Mouse (Mus musculus) hindbrain, embryonic 15.5 days (tissue): Measurements from ENCODE around the gene Fhad1. TPM values are rescaled to one million over a fixed set of nuclear protein-coding genes. Genes with fewer than 3 reads are reported as not detected.
"Not testable (repeated sequence)": the region's sequence is repeated elsewhere in the genome, so short reads cannot be mapped to it uniquely, and the experiment has no call there.

ENCODE experiments used
- ATAC-seq: fragments of 200-750 bp; cut with Nextera tagmentation; 2 replicates; pipeline ENCODE4 v1.8.0; 2017; ENCODE audit warnings: low read depth, moderate number of reproducible peaks, moderate TSS enrichment; ENCODE audit not compliant: low FRiP score
- H3K27ac ChIP-seq: fragments of 300-500 bp; sonication (generic); replicated peaks from 2 replicates; pipeline ENCODE4 v1.5.1; 2015; ENCODE audit warnings: mild to moderate bottlenecking, inconsistent platforms
- H3K27me3 ChIP-seq: fragments of 300-500 bp; sonication (generic); 2 replicates; pipeline ENCODE4 v1.6.1; 2015; ENCODE audit warnings: control low read depth, inconsistent platforms
- H3K36me3 ChIP-seq: fragments of 300-500 bp; sonication (generic); 2 replicates; pipeline ENCODE4 v1.6.1; 2015; ENCODE audit warnings: control low read depth, inconsistent platforms
- H3K4me1 ChIP-seq: fragments of 300-500 bp; sonication (generic); replicated peaks from 2 replicates; pipeline ENCODE4 v1.6.1; 2015; ENCODE audit warnings: control low read depth, inconsistent platforms
- H3K4me2 ChIP-seq: fragments of 300-500 bp; sonication (generic); 2 replicates; pipeline ENCODE4 v1.6.1; 2015; ENCODE audit warnings: moderate library complexity, mild to moderate bottlenecking, inconsistent platforms
- H3K4me3 ChIP-seq: fragments of 300-500 bp; sonication (generic); 2 replicates; pipeline ENCODE4 v1.5.1; 2015; ENCODE audit warnings: mild to moderate bottlenecking, inconsistent platforms
- H3K9ac ChIP-seq: fragments of 300-500 bp; sonication (generic); 2 replicates; pipeline ENCODE4 v1.6.1; 2015; ENCODE audit warnings: inconsistent platforms
- H3K9me3 ChIP-seq: fragments of 300-500 bp; sonication (generic); 2 replicates; pipeline ENCODE4 v1.6.1; 2016; ENCODE audit warnings: control low read depth, inconsistent platforms
- WGBS: fragments of 180-500 bp; shearing (Covaris S2); methylation state at CpG from one replicate; pipeline ENCODE4 v1.1.7; 2015; 5-methylcytosine and 5-hydroxymethylcytosine counted together
- polyA plus RNA-seq: library from polyadenylated mRNA; unstranded; fragments of >200 nt; fragmentation: Nextera tagmentation; extraction: Ambion mirVana; gene quantifications from 2 replicates; pipeline ENCODE4 v1.2.1, GENCODE M21; 2015

Fhad1 gene
- polyA plus RNA-seq, 1 experiment from 2014 or later, result 5.3 TPM

GRCm38 (mm10) chr4:142026965-142027364 is 12.1 kb upstream of the Fhad1 start:
- Histone ChIP-seq H3K4me3 (no peak overlapping the region), H3K27me3 (no peaks in the 10 kb centered on the region), H3K36me3 (no peaks in the 10 kb centered on the region), H3K27ac (no peak overlapping the region), H3K9me3 (no peaks in the 10 kb centered on the region), H3K9ac (no peak overlapping the region), H3K4me1 (no peaks in the 10 kb centered on the region), H3K4me2 (no peak overlapping the region)
- WGBS, result 85% methylated on average over 2 of the region's 2 CpGs
- ATAC-seq, result no peak

GRCm38 (mm10) chr4:142024536-142024935 is 9.7 kb upstream of the Fhad1 start:
- Histone ChIP-seq H3K27ac (no peak overlapping the region), H3K4me2 (no peak overlapping the region), H3K27me3 (no peaks in the 10 kb centered on the region), H3K9ac (no peak overlapping the region), H3K36me3 (no peaks in the 10 kb centered on the region), H3K9me3 (no peaks in the 10 kb centered on the region), H3K4me3 (no peak overlapping the region), H3K4me1 (no peaks in the 10 kb centered on the region)
- WGBS, result 93% methylated on average over 2 of the region's 2 CpGs
- ATAC-seq, result no peak

DNA sequence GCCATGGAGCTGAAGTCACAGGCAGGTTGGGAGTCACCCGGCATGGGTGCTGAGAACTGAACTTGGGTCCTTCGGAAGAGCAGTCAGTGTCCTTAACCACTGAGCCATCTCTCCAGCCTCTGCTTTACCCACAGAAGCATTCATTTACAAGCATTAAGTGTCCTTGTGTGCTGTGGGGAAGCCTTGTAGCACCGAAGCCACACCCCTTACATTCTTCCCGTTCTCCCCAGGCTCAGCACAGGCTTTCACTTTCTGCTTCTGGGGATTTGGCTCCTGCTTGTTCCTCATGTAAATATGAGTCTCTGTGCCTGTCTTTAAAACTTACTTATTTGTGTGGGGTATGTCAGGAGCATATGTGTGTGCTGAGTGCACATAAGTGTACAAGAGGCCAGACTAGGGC is 8.3 kb upstream of the Fhad1 start:
- Histone ChIP-seq H3K9ac (no peak overlapping the region), H3K27me3 (no peaks in the 10 kb centered on the region), H3K36me3 (no peaks in the 10 kb centered on the region), H3K4me3 (no peak overlapping the region), H3K9me3 (no peaks in the 10 kb centered on the region), H3K4me2 (no peak overlapping the region), H3K4me1 (no peaks in the 10 kb centered on the region), H3K27ac (no peak overlapping the region)
- no peak for ATAC-seq
- WGBS, result 77% methylated on average over 4 of the region's 4 CpGs

GRCm38 (mm10) chr4:142017686-142018085 is 2.8 kb upstream of the Fhad1 start:
- no peak overlapping the region for H3K4me2 ChIP-seq
- WGBS, result 65% methylated on average over 15 of the region's 15 CpGs
- no peak overlapping the region for H3K27ac ChIP-seq
- no peak for ATAC-seq
- H3K4me1 ChIP-seq, result peaks cover 15% of the 10 kb centered on the region
- H3K9me3 ChIP-seq, result no peaks in the 10 kb centered on the region
- H3K36me3 ChIP-seq, result no peaks in the 10 kb centered on the region
- H3K27me3 ChIP-seq, result no peaks in the 10 kb centered on the region; the same call in 1 of the 2 replicates
- H3K4me3 ChIP-seq, result no peak overlapping the region
- no peak overlapping the region for H3K9ac ChIP-seq

GRCm38 (mm10) chr4:142011236-142011635 is 3.6 kb downstream of the Fhad1 start:
- no peak overlapping the region for H3K4me2 ChIP-seq
- no peaks in the 10 kb centered on the region for H3K36me3 ChIP-seq
- WGBS, result 92% methylated on average over 13 of the region's 13 CpGs
- no peaks in the 10 kb centered on the region; the same call in 1 of the 2 replicates for H3K27me3 ChIP-seq
- no peak overlapping the region for H3K9ac ChIP-seq
- no peaks in the 10 kb centered on the region for H3K9me3 ChIP-seq
- H3K27ac ChIP-seq, result no peak overlapping the region
- ATAC-seq, result no peak
- peaks cover 15% of the 10 kb centered on the region for H3K4me1 ChIP-seq
- H3K4me3 ChIP-seq, result no peak overlapping the region

DNA sequence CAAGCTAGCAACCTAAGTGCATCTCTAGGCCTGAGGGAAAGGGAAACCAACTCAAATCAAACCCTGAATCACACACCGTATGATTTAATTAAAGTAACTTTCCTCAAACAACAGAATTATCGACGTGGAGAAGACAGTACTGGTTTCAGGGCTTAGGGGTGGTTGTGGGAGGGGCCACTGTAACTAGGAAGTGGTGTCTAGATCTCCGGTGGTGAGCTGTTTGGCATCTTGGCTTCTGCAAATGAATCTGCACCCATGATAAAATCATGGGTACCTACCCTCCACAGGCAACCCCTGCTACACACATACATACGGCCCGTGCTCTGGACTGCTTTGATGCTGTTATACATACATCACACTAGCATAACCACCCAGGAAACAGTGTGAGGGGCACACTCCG is 4.4 kb downstream of the Fhad1 start:
- no peak overlapping the region for H3K4me2 ChIP-seq
- H3K27me3 ChIP-seq, result no peaks in the 10 kb centered on the region; the same call in 1 of the 2 replicates
- no peak for ATAC-seq
- peaks cover 15% of the 10 kb centered on the region for H3K4me1 ChIP-seq
- no peaks in the 10 kb centered on the region for H3K36me3 ChIP-seq
- H3K9me3 ChIP-seq, result no peaks in the 10 kb centered on the region
- 77% methylated on average over 7 of the region's 7 CpGs for WGBS
- no peak overlapping the region for H3K27ac ChIP-seq
- no peak overlapping the region for H3K4me3 ChIP-seq
- no peak overlapping the region for H3K9ac ChIP-seq

DNA sequence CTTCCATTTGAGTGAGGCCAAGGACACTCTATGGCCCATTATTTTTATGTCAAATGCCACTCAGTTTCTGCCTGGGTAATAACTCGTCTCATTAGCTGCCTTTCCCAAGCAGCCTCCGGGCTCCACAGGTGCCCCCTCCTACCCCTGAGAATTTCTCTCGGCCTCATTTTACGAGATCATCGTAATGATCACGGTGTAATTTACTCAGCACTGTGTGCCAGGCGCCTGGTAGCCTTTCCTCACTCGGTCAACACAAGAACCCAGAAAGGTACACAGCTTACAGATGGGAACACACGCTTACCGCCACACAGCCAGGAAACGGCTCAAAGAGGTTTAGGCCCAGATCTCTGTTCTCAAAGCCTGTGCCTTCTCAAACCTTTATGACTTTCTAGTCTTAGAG is 6.7 kb downstream of the Fhad1 start:
- no peak for ATAC-seq
- WGBS, result 75% methylated on average over 11 of the region's 11 CpGs
- H3K27me3 ChIP-seq, result no peaks in the 10 kb centered on the region; the same call in 1 of the 2 replicates
- no peak overlapping the region for H3K4me2 ChIP-seq
- no peak overlapping the region for H3K27ac ChIP-seq
- H3K9me3 ChIP-seq, result no peaks in the 10 kb centered on the region
- H3K36me3 ChIP-seq, result no peaks in the 10 kb centered on the region
- no peak overlapping the region for H3K4me3 ChIP-seq
- peaks cover 7% of the 10 kb centered on the region for H3K4me1 ChIP-seq
- no peak overlapping the region for H3K9ac ChIP-seq

DNA sequence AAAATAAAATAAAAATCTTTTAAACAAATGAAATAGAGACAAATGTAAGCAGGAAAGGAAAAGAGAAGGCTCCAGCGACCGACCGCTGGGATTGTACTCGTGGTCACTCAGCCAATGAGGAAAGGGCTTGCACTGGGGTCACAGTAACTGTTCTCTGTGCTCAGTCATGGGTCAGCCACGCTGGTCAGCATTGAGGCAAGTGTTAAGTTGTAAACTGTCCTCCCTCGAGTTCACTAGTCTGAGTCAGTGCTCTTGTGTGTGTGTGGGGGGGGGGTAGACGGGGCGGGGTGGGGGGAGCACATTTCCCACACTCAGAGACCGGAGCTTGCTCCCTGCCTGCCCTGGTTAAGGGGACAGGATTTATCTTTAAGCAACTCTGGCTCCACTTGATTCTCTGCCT is 14.3 kb downstream of the Fhad1 start:
- Histone ChIP-seq H3K9me3 (no peaks in the 10 kb centered on the region), H3K4me3 (no peak overlapping the region), H3K36me3 (no peaks in the 10 kb centered on the region), H3K4me1 (peaks cover 9% of the 10 kb centered on the region), H3K27ac (no peak overlapping the region), H3K27me3 (no peaks in the 10 kb centered on the region), H3K4me2 (no peak overlapping the region), H3K9ac (no peak overlapping the region)
- WGBS, result 62% methylated on average over 9 of the region's 9 CpGs
- no peak for ATAC-seq

DNA sequence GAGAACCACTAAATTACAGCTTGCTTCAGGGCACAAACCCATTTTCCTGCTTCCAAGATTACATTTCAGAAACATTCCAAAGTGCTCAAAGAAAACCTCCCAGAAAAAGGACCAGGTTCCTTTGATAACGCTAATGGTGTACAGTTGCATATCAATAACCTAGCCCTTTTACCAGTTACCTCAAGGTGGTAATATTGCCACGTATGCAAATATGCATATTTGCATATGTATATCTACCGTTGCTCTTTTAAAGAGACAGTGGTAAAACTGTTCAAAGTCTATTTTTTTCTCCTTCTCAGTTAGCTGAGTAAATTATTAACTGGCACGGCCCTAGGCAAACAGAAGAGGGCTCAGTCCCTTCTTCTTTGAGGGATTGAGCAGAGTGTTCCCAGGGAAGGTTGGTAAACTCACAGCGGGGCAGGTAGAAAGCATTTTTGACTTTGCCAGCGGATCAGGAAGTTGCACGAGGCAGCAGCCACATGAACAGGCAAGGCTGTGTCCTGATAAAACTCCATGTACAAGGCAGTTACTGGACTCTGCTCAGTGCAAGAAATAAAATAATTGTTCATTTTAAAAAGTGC is 15.3 kb downstream of the Fhad1 start:
- H3K27me3 ChIP-seq, result no peaks in the 10 kb centered on the region
- H3K4me3 ChIP-seq, result no peak overlapping the region
- 0 out of 2 replicates have a peak, but pooled peaks cover 7% of the 10 kb centered on the region for H3K4me1 ChIP-seq
- no peak for ATAC-seq
- 50% methylated on average over 7 of the region's 7 CpGs for WGBS
- no peak overlapping the region for H3K27ac ChIP-seq
- H3K9ac ChIP-seq, result no peak overlapping the region
- H3K36me3 ChIP-seq, result no peaks in the 10 kb centered on the region
- no peaks in the 10 kb centered on the region for H3K9me3 ChIP-seq
- H3K4me2 ChIP-seq, result no peak overlapping the region

DNA sequence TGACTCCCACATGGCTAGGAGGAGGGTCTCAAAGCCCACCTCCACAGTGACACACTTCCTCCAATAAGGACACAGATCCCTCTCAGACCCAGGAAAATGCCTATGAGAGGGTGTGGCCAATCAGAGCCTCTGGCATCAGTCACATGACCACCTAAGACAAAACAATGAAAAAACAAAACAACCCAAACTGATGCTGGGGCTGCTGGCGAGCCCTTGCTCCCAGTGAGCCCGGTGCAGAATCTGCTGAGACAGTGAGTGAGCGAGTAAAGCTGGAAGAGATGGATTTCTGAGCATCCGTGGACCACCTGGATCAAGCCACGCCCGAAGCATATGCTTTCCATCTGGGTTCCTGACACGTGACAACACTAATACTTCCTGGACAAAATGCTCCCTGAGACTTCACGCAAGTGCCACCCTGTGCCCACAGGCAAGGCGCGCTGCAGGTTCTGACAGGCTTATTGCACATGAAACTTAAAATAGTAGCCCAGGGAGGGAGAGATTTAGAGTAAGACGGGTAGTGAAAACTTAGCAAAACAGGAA is 16.5 kb downstream of the Fhad1 start:
- Histone ChIP-seq H3K27ac (peak overlapping the region; percentile 19; the same call in 1 of the 2 replicates), H3K36me3 (no peaks in the 10 kb centered on the region), H3K27me3 (no peaks in the 10 kb centered on the region), H3K4me1 (0 out of 2 replicates have a peak, but pooled peaks cover 7% of the 10 kb centered on the region), H3K9me3 (no peaks in the 10 kb centered on the region), H3K9ac (0 out of 2 replicates have a peak overlapping the region, but pooled peaks have one; percentile 2), H3K4me3 (peak overlapping the region; percentile 38), H3K4me2 (peak overlapping the region; percentile 52)
- peak; percentile 91 for ATAC-seq
- 25% methylated on average over 11 of the region's 11 CpGs for WGBS

DNA sequence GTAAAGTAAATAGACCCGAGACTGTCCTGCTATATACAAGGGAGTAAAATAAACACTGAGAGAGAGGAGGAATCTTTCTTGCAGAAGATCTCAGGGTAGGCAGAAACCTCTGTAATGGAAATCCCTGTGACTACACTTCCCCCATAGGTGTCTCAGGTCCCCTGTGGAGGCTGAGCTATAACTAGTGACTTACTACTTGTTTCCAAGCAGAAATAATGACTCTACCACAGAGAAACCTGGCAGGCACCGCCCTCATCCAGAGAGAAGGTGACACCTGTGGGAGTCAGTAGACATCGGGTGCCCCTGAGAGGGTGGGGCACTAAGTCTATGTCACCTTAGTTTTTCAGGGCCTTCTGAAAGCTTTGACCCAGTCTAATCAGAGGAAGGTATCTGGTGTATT is 18.0 kb downstream of the Fhad1 start:
- H3K27me3 ChIP-seq, result no peaks in the 10 kb centered on the region
- H3K27ac ChIP-seq, result no peak overlapping the region
- H3K4me2 ChIP-seq, result no peak overlapping the region
- ATAC-seq, result no peak
- H3K9me3 ChIP-seq, result no peaks in the 10 kb centered on the region
- WGBS, result 86% methylated on average over 3 of the region's 3 CpGs
- 0 out of 2 replicates have a peak, but pooled peaks cover 7% of the 10 kb centered on the region for H3K4me1 ChIP-seq
- no peaks in the 10 kb centered on the region for H3K36me3 ChIP-seq
- H3K9ac ChIP-seq, result no peak overlapping the region
- H3K4me3 ChIP-seq, result no peak overlapping the region

GRCm38 (mm10) chr4:141996086-141996485 is 18.8 kb downstream of the Fhad1 start:
- ATAC-seq, result no peak
- H3K4me3 ChIP-seq, result no peak overlapping the region
- H3K36me3 ChIP-seq, result no peaks in the 10 kb centered on the region
- no peaks in the 10 kb centered on the region for H3K27me3 ChIP-seq
- no peak overlapping the region for H3K4me2 ChIP-seq
- H3K9me3 ChIP-seq, result no peaks in the 10 kb centered on the region
- 53% methylated on average over 7 of the region's 7 CpGs for WGBS
- H3K4me1 ChIP-seq, result 0 out of 2 replicates have a peak, but pooled peaks cover 7% of the 10 kb centered on the region
- no peak overlapping the region for H3K9ac ChIP-seq
- H3K27ac ChIP-seq, result no peak overlapping the region

DNA sequence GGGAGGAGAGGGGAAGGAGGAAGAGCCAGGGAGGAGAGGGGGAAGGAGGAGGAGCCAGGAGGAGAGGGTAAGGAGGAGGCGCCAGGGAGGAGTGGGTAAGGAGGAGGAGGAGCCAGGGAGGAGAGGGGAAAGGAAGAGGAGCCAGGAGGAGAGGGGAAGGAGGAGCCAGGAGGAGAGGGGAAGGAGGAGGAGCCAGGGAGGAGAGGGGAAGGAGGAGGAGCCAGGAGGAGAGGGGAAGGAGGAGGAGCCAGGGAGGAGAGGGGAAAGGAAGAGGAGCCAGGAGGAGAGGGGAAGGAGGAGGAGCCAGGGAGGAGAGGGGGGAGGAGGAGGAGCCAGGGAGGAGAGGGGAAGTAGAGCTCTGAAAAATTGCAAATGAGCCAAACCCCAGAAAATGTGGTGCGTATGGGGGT is 20.8 kb downstream of the Fhad1 start:
- WGBS, result 50% methylated on average over 2 of the region's 2 CpGs
- H3K27ac ChIP-seq, H3K4me1 ChIP-seq, H3K36me3 ChIP-seq, H3K4me2 ChIP-seq, H3K9ac ChIP-seq, H3K9me3 ChIP-seq, ATAC-seq, H3K27me3 ChIP-seq, H3K4me3 ChIP-seq: not testable (repeated sequence)
